Comparison of ENCODE assay signal across 13 mouse cellular contexts in the genomic region with DNA sequence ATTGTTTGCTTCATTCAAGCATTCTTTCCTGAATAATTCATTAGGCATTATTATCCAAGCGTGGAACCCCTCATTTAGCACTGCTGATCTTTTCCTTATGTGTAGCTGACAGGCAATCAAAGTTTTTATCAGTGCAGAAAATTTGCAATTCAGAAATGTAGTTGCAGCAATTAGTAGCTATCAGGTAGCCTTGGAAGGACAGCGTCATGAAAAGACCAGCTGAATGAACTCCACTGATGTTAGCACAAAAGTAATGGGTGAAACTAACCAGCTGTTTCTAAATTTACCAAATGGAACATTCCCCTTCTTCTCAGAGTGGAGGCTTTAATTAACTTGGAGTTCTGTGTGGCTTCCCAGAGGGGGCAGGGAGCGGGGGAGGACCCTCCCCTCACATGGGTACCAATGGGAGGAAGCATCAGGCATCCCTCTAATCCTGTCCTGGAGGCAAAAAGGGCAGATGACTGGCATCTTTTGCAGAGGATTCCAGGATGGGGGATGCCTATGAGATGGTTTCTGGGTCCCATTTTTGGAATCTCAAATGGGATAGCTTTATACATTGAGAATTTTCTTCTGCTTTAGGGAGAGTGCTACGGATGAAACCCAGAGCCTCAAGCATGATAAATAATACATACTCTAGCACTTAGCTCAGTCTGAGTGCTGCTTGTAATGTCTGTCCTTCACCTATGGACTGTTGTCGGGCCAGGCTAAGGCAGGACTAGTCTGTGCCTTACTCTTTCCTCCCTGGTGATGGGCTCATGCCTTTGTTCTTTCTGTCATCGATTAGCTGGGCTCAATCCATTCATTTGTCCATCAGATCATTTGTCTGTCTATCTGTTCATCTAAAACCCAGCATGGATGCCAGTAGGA.
DNase-seq lines count a peak whose midpoint lies in the region; ATAC-seq lines count a peak whose summit lies in the region.
"Had no signal": no experiment of that assay in that cellular context is flagged by ENCODE, and none has a peak within 500 bp of the region (broad histone marks: within the 10 kb centered on the region; RNA-seq: fewer than 3 reads in every experiment).

No protein-coding gene starts in this region.

- no peaks in the 10 kb centered on the region for H3K36me3 ChIP-seq in intestine, embryonic 14.5 days (ENCODE audit: control insufficient read depth, insufficient read depth, low read length)
- H3K36me3 ChIP-seq in intestine, embryonic 16.5 days (ENCODE audit: control insufficient read depth, insufficient read depth, low read length), result no peaks in the 10 kb centered on the region
- H3K36me3 ChIP-seq in hindbrain, embryonic 11.5 days (ENCODE audit: control insufficient read depth, insufficient read depth, low read length), result no peaks in the 10 kb centered on the region
- no peaks in the 10 kb centered on the region for H3K36me3 ChIP-seq in midbrain, embryonic 15.5 days (replicated peaks)
- H3K36me3 ChIP-seq: liver, embryonic 13.5 days had no signal

- H3K4me3 ChIP-seq in intestine, embryonic 14.5 days (ENCODE audit: low read depth, low read length), result no peak overlapping the region
- no peak overlapping the region for H3K4me3 ChIP-seq in intestine, embryonic 16.5 days (ENCODE audit: low read length)
- H3K4me3 ChIP-seq in hindbrain, embryonic 11.5 days (ENCODE audit: low read depth, low read length), result no peak overlapping the region
- no peak overlapping the region for H3K4me3 ChIP-seq in midbrain, embryonic 15.5 days
- H3K4me3 ChIP-seq: liver, embryonic 13.5 days had no signal

- WGBS in intestine, embryonic 14.5 days, result 69% methylated on average over 6 of the region's 6 CpGs
- 55% methylated on average over 6 of the region's 6 CpGs for WGBS in intestine, embryonic 16.5 days
- WGBS in hindbrain, embryonic 11.5 days, result 53% methylated on average over 6 of the region's 6 CpGs
- WGBS in midbrain, embryonic 15.5 days, result 25% methylated on average over 6 of the region's 6 CpGs

- no peak overlapping the region for H3K9ac ChIP-seq in intestine, embryonic 14.5 days (ENCODE audit: low read length)
- H3K9ac ChIP-seq in intestine, embryonic 16.5 days (ENCODE audit: low read depth, low read length), result no peak overlapping the region
- H3K9ac ChIP-seq in hindbrain, embryonic 11.5 days (ENCODE audit: low read depth, low read length), result no peak overlapping the region
- no peak overlapping the region for H3K9ac ChIP-seq in midbrain, embryonic 15.5 days
- H3K9ac ChIP-seq: liver, embryonic 13.5 days had no signal

- no peak overlapping the region for H3K27ac ChIP-seq in intestine, embryonic 14.5 days (ENCODE audit: low read depth)
- H3K27ac ChIP-seq in intestine, embryonic 16.5 days (ENCODE audit: low read length), result no peak overlapping the region
- no peak overlapping the region for H3K27ac ChIP-seq in hindbrain, embryonic 11.5 days (ENCODE audit: low read depth, low read length)
- no peak overlapping the region for H3K27ac ChIP-seq in midbrain, embryonic 15.5 days
- H3K27ac ChIP-seq: liver, embryonic 13.5 days had no signal

- no peaks in the 10 kb centered on the region for H3K4me1 ChIP-seq in intestine, embryonic 14.5 days (replicated peaks; ENCODE audit: control insufficient read depth, insufficient read depth, low read length)
- H3K4me1 ChIP-seq in intestine, embryonic 16.5 days (ENCODE audit: control insufficient read depth, insufficient read depth, low read length), result no peaks in the 10 kb centered on the region
- peaks cover 7% of the 10 kb centered on the region; the same call in 1 of the 2 replicates for H3K4me1 ChIP-seq in hindbrain, embryonic 11.5 days (replicated peaks; ENCODE audit: control insufficient read depth, insufficient read depth, low read length)
- H3K4me1 ChIP-seq in midbrain, embryonic 15.5 days, result peaks cover 13% of the 10 kb centered on the region
- H3K4me1 ChIP-seq: liver, embryonic 13.5 days had no signal

- no peaks in the 10 kb centered on the region for H3K9me3 ChIP-seq in intestine, embryonic 14.5 days (ENCODE audit: control insufficient read depth, low read length)
- H3K9me3 ChIP-seq in intestine, embryonic 16.5 days (ENCODE audit: control insufficient read depth, low read length), result no peaks in the 10 kb centered on the region
- H3K9me3 ChIP-seq in hindbrain, embryonic 11.5 days (ENCODE audit: control insufficient read depth, low read length), result no peaks in the 10 kb centered on the region
- H3K9me3 ChIP-seq in midbrain, embryonic 15.5 days, result no peaks in the 10 kb centered on the region
- H3K9me3 ChIP-seq: liver, embryonic 13.5 days had no signal

- DNase-seq in intestine, embryonic 14.5 days (ENCODE audit: low spot score), result peak; percentile 50
- DNase-seq in brain, embryonic 18.5 days (ENCODE audit: low read depth, low spot score), result peak; percentile 28
- peak; percentile 36 for DNase-seq in hindbrain, embryonic 11.5 days (ENCODE audit: low spot score)
- DNase-seq in gastrocnemius, postnatal 25 days, result no peak
- no peak for DNase-seq in heart, adult 9 months (ENCODE audit: low spot score in 2 of 2)
- DNase-seq in ovary, postnatal 10 days (ENCODE audit: low spot score), result no peak
- DNase-seq: adrenal gland, adult 8-10 months; B cell, adult 2 months; cerebellum, adult 2 months; gastrocnemius, postnatal 36 days; liver, embryonic 13.5 days had no signal

- H3K4me2 ChIP-seq in intestine, embryonic 14.5 days (ENCODE audit: low read length), result no peak overlapping the region
- H3K4me2 ChIP-seq in intestine, embryonic 16.5 days (ENCODE audit: low read depth, low read length), result no peak overlapping the region
- H3K4me2 ChIP-seq in hindbrain, embryonic 11.5 days (replicated peaks; ENCODE audit: low read depth, low read length), result no peak overlapping the region
- H3K4me2 ChIP-seq in midbrain, embryonic 15.5 days, result no peak overlapping the region
- H3K4me2 ChIP-seq: liver, embryonic 13.5 days had no signal

- no peak for ATAC-seq in intestine, embryonic 14.5 days (replicated peaks; ENCODE audit: low FRiP score, low TSS enrichment, low read depth)
- ATAC-seq in intestine, embryonic 16.5 days, result no peak
- peak; percentile 85 for ATAC-seq in hindbrain, embryonic 11.5 days (ENCODE audit: low FRiP score)
- peak; percentile 78 for ATAC-seq in midbrain, embryonic 15.5 days (replicated peaks)

- H3K27me3 ChIP-seq in intestine, embryonic 14.5 days (replicated peaks; ENCODE audit: control insufficient read depth, insufficient read depth, low read length), result no peaks in the 10 kb centered on the region
- H3K27me3 ChIP-seq in intestine, embryonic 16.5 days (replicated peaks; ENCODE audit: control insufficient read depth, insufficient read depth, low read length), result no peaks in the 10 kb centered on the region
- no peaks in the 10 kb centered on the region; the same call in 1 of the 2 replicates for H3K27me3 ChIP-seq in hindbrain, embryonic 11.5 days (ENCODE audit: control insufficient read depth, insufficient read depth, low read length)
- H3K27me3 ChIP-seq in midbrain, embryonic 15.5 days (replicated peaks), result no peaks in the 10 kb centered on the region; the same call in 1 of the 2 replicates
- H3K27me3 ChIP-seq: liver, embryonic 13.5 days had no signal

Comparison
In these comparisons a context has a peak if more than half of its experiments do, and no peak if none do; other contexts are left out.
1. ATAC-seq: peak in hindbrain, embryonic 11.5 days (single experiment) and midbrain, embryonic 15.5 days (single experiment); none in intestine, embryonic 14.5 days (single experiment) and intestine, embryonic 16.5 days (single experiment).
2. DNase-seq: peak in intestine, embryonic 14.5 days (single experiment), brain, embryonic 18.5 days (single experiment) and hindbrain, embryonic 11.5 days (single experiment); none in gastrocnemius, postnatal 25 days (single experiment), heart, adult 9 months (0 of 2) and ovary, postnatal 10 days (single experiment).